Mouse (Mus musculus): Measurements from ENCODE around the gene Pgm1.

DNA sequence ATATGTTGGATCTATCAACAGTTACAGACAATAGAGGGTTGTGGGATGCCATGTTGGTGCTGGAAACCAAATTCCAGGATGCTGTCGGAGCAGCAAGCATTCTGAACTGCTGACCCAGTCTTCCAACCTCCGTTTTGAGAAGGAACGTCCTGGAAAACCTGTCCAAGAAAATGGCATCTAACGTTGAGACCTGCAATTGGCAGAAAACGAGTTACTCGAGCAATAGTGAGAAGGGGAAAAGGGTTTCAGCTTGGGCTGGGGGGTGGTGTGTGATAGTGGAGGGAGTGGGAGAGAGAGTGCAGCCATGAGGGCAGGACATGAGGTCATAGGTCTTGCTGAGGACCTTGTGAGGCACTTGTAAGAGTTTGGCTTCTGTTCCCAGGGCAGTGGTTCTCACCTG lies 105.8 kb downstream of the Pgm1 start:
- TF ChIP-seq CTCF (IDR thresholded peaks at IDR 0.05; ENCODE audit: low read depth) (no peak), EP300 (optimal IDR thresholded peaks at IDR 0.05) (no peak)

Measured in stomach, postnatal 0 days (tissue).